Mouse (Mus musculus) midbrain, embryonic 15.5 days (tissue): Measurements from ENCODE around the gene Eml6. TPM values are rescaled to one million over a fixed set of nuclear protein-coding genes. Genes with fewer than 3 reads are reported as not detected.
"Not testable (repeated sequence)": the region's sequence is repeated elsewhere in the genome, so short reads cannot be mapped to it uniquely, and the experiment has no call there.

Experiments
- ATAC-seq: fragments of 200-750 bp; cut with Nextera tagmentation; replicated peaks from 2 replicates; pipeline ENCODE4 v1.8.0; 2017; ENCODE audit warnings: moderate TSS enrichment
- H3K27ac ChIP-seq: fragments of 300-500 bp; sonication (generic); 2 replicates; pipeline ENCODE4 v1.5.1; 2015; ENCODE audit warnings: mild to moderate bottlenecking, inconsistent platforms
- H3K27me3 ChIP-seq: fragments of 300-500 bp; sonication (generic); replicated peaks from 2 replicates; pipeline ENCODE4 v1.6.1; 2015; ENCODE audit warnings: inconsistent platforms
- H3K36me3 ChIP-seq: fragments of 300-500 bp; sonication (generic); replicated peaks from 2 replicates; pipeline ENCODE4 v1.6.1; 2015; ENCODE audit warnings: inconsistent platforms
- H3K4me1 ChIP-seq: fragments of 300-500 bp; sonication (generic); 2 replicates; pipeline ENCODE4 v1.6.1; 2015; ENCODE audit warnings: inconsistent platforms
- H3K4me2 ChIP-seq: fragments of 300-500 bp; sonication (generic); 2 replicates; pipeline ENCODE4 v1.6.1; 2015; ENCODE audit warnings: inconsistent platforms, mild to moderate bottlenecking, moderate library complexity
- H3K4me3 ChIP-seq: fragments of 300-500 bp; sonication (generic); 2 replicates; pipeline ENCODE4 v1.5.1; 2015; ENCODE audit warnings: mild to moderate bottlenecking, inconsistent platforms
- H3K9ac ChIP-seq: fragments of 300-500 bp; sonication (generic); 2 replicates; pipeline ENCODE4 v1.6.1; 2015; ENCODE audit warnings: mild to moderate bottlenecking, inconsistent platforms
- H3K9me3 ChIP-seq: fragments of 300-500 bp; sonication (generic); 2 replicates; pipeline ENCODE4 v1.6.1; 2016; ENCODE audit warnings: inconsistent platforms
- WGBS: fragments of 180-500 bp; shearing (Covaris S2); methylation state at CpG from one replicate; pipeline ENCODE4 v1.1.7; 2015; ENCODE audit warnings: mixed read lengths; 5-methylcytosine and 5-hydroxymethylcytosine counted together
- polyA plus RNA-seq: library from polyadenylated mRNA; unstranded; fragments of >200 nt; fragmentation: Nextera tagmentation; extraction: Ambion mirVana; gene quantifications from 2 replicates; pipeline ENCODE4 v1.2.1, GENCODE M21; 2015

Eml6 gene
- polyA plus RNA-seq, 1 experiment from 2014 or later, result 7.7 TPM

GRCm38 (mm10) chr11:29884355-29884754 lies 141.5 kb downstream of the Eml6 start:
- H3K4me2 ChIP-seq, result no peak overlapping the region

GRCm38 (mm10) chr11:29883024-29883423 lies 142.8 kb downstream of the Eml6 start:
- H3K27me3 ChIP-seq, result peaks cover 3% of the 10 kb centered on the region
- no peak overlapping the region for H3K4me3 ChIP-seq
- H3K4me1 ChIP-seq, result no peaks in the 10 kb centered on the region
- WGBS, result 57% methylated on average over 4 of the region's 4 CpGs
- no peaks in the 10 kb centered on the region for H3K36me3 ChIP-seq
- no peak overlapping the region for H3K9ac ChIP-seq
- ATAC-seq, result no peak
- no peak overlapping the region for H3K4me2 ChIP-seq
- no peaks in the 10 kb centered on the region for H3K9me3 ChIP-seq
- H3K27ac ChIP-seq, result no peak overlapping the region

More at GRCm38 (mm10) chr11:29884355-29884754, 141.5 kb downstream of the Eml6 start:
- WGBS, result 64% methylated on average over 1 of the region's 1 CpGs
- Histone ChIP-seq H3K4me3 (no peak overlapping the region), H3K27me3 (peaks cover 3% of the 10 kb centered on the region), H3K27ac (no peak overlapping the region), H3K9ac (no peak overlapping the region), H3K9me3 (no peaks in the 10 kb centered on the region), H3K4me1 (no peaks in the 10 kb centered on the region), H3K36me3 (no peaks in the 10 kb centered on the region)
- no peak for ATAC-seq

DNA sequence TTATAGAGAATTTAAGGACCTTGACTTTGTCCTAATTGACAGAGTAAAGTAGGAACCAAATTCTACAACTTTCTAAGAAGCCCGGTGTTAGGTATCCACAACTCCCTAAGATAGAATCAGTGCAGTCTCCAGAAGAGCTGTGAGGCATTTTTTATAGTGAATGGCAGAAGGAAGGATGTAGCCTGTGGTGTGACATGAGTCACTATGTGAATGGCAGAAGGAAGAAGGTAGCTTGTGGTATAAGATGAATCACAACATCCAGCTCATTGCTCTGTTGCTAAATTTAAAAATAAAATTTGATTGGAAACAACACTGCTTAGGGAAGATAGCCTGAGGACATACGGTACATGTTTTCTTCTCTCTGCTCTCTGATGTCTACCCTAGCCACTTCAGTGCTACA lies 146.2 kb downstream of the Eml6 start:
- Histone ChIP-seq H3K4me3 (no peak overlapping the region), H3K9ac (no peak overlapping the region), H3K27ac (no peak overlapping the region), H3K27me3 (peaks cover 7% of the 10 kb centered on the region), H3K36me3 (no peaks in the 10 kb centered on the region), H3K4me1 (no peaks in the 10 kb centered on the region), H3K4me2 (no peak overlapping the region), H3K9me3 (no peaks in the 10 kb centered on the region)
- no peak for ATAC-seq
- WGBS, result 93% methylated on average over 2 of the region's 2 CpGs

GRCm38 (mm10) chr11:29877981-29878380 lies 147.9 kb downstream of the Eml6 start:
- no peaks in the 10 kb centered on the region for H3K4me1 ChIP-seq
- peaks cover 7% of the 10 kb centered on the region for H3K27me3 ChIP-seq
- no peak for ATAC-seq
- H3K27ac ChIP-seq, result no peak overlapping the region
- WGBS, result 88% methylated on average over 1 of the region's 1 CpGs
- no peak overlapping the region for H3K4me2 ChIP-seq
- no peak overlapping the region for H3K9ac ChIP-seq
- no peaks in the 10 kb centered on the region for H3K36me3 ChIP-seq
- H3K4me3 ChIP-seq, result no peak overlapping the region
- no peaks in the 10 kb centered on the region for H3K9me3 ChIP-seq

- Histone ChIP-seq H3K36me3 (no peaks in the 10 kb centered on the region), H3K4me2 (no peak overlapping the region), H3K27ac (no peak overlapping the region), H3K27me3 (peaks cover 7% of the 10 kb centered on the region), H3K4me3 (no peak overlapping the region), H3K9ac (no peak overlapping the region), H3K4me1 (no peaks in the 10 kb centered on the region), H3K9me3 (no peaks in the 10 kb centered on the region)
- 14% methylated on average over 3 of the region's 3 CpGs for WGBS
- ATAC-seq, result no peak
Observed at GRCm38 (mm10) chr11:29877280-29877679, 148.6 kb downstream of the Eml6 start.

DNA sequence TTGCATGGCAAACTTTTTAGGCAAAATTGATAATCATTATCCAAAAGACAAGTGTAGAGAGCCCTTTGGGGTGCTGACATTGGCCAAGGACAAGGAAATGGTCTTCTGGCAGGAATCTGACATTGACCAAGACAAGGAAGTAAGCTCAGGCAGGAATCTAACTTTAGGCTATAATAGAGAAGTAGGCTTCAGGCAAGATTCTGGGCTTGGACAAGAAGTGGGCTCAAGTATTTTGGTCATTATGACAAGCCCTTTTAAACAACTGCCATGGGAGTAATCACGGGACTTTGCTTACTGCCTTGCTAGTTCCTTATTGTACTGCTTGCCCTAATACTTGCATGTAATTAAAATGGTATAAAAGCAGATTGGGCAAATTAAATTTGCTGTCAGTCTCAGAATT lies 151.1 kb downstream of the Eml6 start:
- not testable (repeated sequence) for H3K4me3 ChIP-seq, H3K27ac ChIP-seq, H3K4me2 ChIP-seq, ATAC-seq, H3K9me3 ChIP-seq, H3K9ac ChIP-seq, H3K4me1 ChIP-seq, H3K36me3 ChIP-seq, H3K27me3 ChIP-seq
- WGBS, result 80% methylated on average over 1 of the region's 1 CpGs

DNA sequence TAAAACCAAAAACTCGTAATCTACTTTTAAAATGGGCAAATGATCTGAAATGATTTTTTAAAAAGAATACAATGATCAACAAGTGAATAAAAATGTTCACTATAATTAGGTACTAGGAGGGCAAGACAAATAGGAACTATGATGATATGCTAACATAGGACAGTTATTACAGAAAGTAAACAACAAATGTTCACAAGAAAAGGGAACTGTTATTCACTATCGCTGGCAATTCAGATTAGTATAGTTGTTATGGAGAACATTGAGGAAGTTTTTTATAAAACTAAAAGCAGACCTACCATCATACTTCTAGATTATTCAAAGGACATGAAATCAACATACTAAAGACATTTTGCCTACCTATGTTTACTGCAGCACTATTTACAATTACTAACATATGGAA lies 155.7 kb downstream of the Eml6 start:
- no peak overlapping the region for H3K4me2 ChIP-seq
- H3K4me1 ChIP-seq, result no peaks in the 10 kb centered on the region
- peaks cover 3% of the 10 kb centered on the region; the same call in 1 of the 2 replicates for H3K27me3 ChIP-seq
- no peak overlapping the region for H3K9ac ChIP-seq
- H3K27ac ChIP-seq, result no peak overlapping the region
- no peak for ATAC-seq
- no peaks in the 10 kb centered on the region for H3K9me3 ChIP-seq
- 88% methylated on average over 2 of the region's 2 CpGs for WGBS
- H3K4me3 ChIP-seq, result no peak overlapping the region
- no peaks in the 10 kb centered on the region for H3K36me3 ChIP-seq

- Histone ChIP-seq H3K4me2 (no peak overlapping the region), H3K4me3 (no peak overlapping the region), H3K9ac (no peak overlapping the region), H3K9me3 (no peaks in the 10 kb centered on the region), H3K4me1 (no peaks in the 10 kb centered on the region), H3K27me3 (no peaks in the 10 kb centered on the region), H3K27ac (no peak overlapping the region), H3K36me3 (no peaks in the 10 kb centered on the region)
- ATAC-seq, result no peak
Observed at GRCm38 (mm10) chr11:29864269-29864668, 161.6 kb downstream of the Eml6 start.

DNA sequence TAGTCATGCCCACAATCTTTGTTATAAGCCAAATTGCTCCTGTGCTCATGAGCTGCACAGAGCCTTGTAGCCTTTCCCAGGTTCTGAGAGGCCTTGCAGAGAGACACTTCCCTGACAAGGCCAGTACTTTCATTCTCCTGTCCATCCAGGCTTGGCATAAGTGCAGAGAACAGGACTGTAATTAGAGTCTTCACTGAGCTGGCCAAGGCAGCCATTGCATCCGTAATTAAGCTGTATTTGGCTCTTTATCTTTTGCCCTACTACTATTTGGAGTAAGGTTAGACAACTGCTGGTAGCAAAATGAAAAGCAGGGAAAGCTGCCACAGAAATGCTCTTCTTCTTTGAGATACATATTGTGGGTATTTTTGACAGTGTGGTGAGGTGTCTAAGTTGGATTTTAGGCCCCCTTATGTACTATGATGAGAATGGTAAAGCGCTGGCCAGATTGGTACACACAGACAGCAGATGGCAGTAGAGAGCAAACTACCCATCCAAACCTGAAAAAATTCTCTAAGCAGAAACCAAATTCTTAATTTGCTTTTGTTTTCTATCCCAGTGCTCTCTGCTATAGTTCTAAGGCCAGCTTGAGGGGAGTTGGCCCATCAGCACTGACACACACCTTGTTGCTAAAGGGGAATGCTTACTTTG lies 164.0 kb downstream of the Eml6 start:
- no peak overlapping the region for H3K27ac ChIP-seq
- no peaks in the 10 kb centered on the region for H3K27me3 ChIP-seq
- no peaks in the 10 kb centered on the region for H3K4me1 ChIP-seq
- ATAC-seq, result peak; percentile 33; the same call in 1 of the 2 replicates
- WGBS, result 38% methylated on average over 2 of the region's 2 CpGs
- H3K9ac ChIP-seq, result no peak overlapping the region
- H3K9me3 ChIP-seq, result no peaks in the 10 kb centered on the region
- H3K4me2 ChIP-seq, result no peak overlapping the region
- H3K4me3 ChIP-seq, result no peak overlapping the region
- no peaks in the 10 kb centered on the region for H3K36me3 ChIP-seq

- Histone ChIP-seq H3K4me1 (no peaks in the 10 kb centered on the region), H3K4me3 (no peak overlapping the region), H3K27me3 (no peaks in the 10 kb centered on the region), H3K36me3 (no peaks in the 10 kb centered on the region), H3K4me2 (no peak overlapping the region), H3K27ac (no peak overlapping the region), H3K9me3 (no peaks in the 10 kb centered on the region), H3K9ac (no peak overlapping the region)
- no peak for ATAC-seq
- WGBS, result 76% methylated on average over 2 of the region's 2 CpGs
Observed at GRCm38 (mm10) chr11:29861040-29861439, 164.8 kb downstream of the Eml6 start.

- ATAC-seq, result no peak
- H3K9me3 ChIP-seq, result no peaks in the 10 kb centered on the region
- WGBS, result 93% methylated on average over 3 of the region's 3 CpGs
Observed at GRCm38 (mm10) chr11:29840606-29841227, 185.1 kb downstream of the Eml6 start.

DNA sequence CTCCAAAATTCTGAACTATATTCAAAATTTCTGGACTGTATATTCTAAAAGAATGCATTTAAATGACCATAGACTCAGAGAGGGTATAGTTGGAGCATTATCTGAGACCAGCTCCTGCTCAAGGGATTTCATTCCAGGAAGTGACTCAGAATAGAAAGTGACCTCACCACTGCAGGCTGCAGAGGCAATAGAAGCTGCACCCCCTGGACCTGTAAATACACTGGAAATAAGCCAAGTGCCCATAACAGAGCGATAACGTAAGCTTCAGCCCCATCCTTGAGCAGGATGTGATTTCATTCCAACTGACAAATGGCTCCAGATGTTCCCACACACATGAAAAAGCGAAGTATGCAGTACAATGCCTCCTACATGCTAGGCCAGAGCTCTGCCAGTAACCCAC lies 186.1 kb downstream of the Eml6 start:
- Histone ChIP-seq H3K4me3 (no peak overlapping the region), H3K9me3 (no peaks in the 10 kb centered on the region), H3K27me3 (no peaks in the 10 kb centered on the region), H3K9ac (no peak overlapping the region), H3K4me2 (no peak overlapping the region), H3K27ac (no peak overlapping the region), H3K4me1 (no peaks in the 10 kb centered on the region), H3K36me3 (no peaks in the 10 kb centered on the region)
- 77% methylated on average over 3 of the region's 3 CpGs for WGBS
- no peak for ATAC-seq

More at GRCm38 (mm10) chr11:29840606-29841227, 185.1 kb downstream of the Eml6 start:
- H3K36me3 ChIP-seq, result no peaks in the 10 kb centered on the region
- no peak overlapping the region for H3K4me2 ChIP-seq
- H3K9ac ChIP-seq, result no peak overlapping the region
- no peak overlapping the region for H3K4me3 ChIP-seq
- no peak overlapping the region for H3K27ac ChIP-seq
- no peaks in the 10 kb centered on the region for H3K4me1 ChIP-seq
- H3K27me3 ChIP-seq, result no peaks in the 10 kb centered on the region

DNA sequence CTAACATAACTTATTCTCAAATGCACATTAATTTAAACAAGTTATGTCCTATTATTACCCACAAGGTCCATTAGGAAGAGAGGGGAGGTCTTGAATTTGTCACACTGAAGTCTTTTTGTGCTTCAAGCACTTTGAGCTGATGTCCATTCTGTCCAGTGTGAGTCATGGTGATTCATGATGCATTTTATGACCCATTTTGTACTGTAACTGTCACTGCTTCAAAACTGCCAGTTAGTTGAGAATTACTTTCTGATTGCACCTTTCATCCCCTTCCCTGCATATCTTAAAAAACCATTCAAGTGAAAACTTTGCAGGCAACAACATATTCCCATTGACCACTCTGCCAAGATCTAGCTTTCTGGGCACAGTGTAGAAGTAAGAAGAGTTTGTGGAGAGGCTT lies 188.8 kb downstream of the Eml6 start:
- ATAC-seq, result no peak
- H3K4me2 ChIP-seq, result no peak overlapping the region
- H3K36me3 ChIP-seq, result no peaks in the 10 kb centered on the region
- H3K9me3 ChIP-seq, result no peaks in the 10 kb centered on the region
- no peak overlapping the region for H3K9ac ChIP-seq
- H3K4me3 ChIP-seq, result no peak overlapping the region
- no peaks in the 10 kb centered on the region for H3K27me3 ChIP-seq
- no peaks in the 10 kb centered on the region for H3K4me1 ChIP-seq
- no peak overlapping the region for H3K27ac ChIP-seq
